Comparison of ENCODE assay signal across 8 mouse cellular contexts in genomic region chr2:105333976-105334713, GRCm38 (mm10).
DNase-seq lines count a peak whose midpoint lies in the region; ATAC-seq lines count a peak whose summit lies in the region.

No protein-coding gene starts in this region.

- H3K9me3 ChIP-seq in midbrain, embryonic 14.5 days (ENCODE audit: control insufficient read depth, low read length) = no peaks in the 10 kb centered on the region

- no peak overlapping the region for H3K4me3 ChIP-seq in midbrain, embryonic 14.5 days (replicated peaks; ENCODE audit: low read depth, low read length)

- H3K9ac ChIP-seq in midbrain, embryonic 14.5 days (replicated peaks; ENCODE audit: low read length) = no peak overlapping the region

- intact Hi-C loops in left cerebral cortex, postnatal 4 days (cut with DNase I) = loop anchor here (10.0 kb wide), 2 partner anchors 351 to 861 kb away; no protein-coding TSS in a partner anchor

- peak; percentile 83 for ATAC-seq in midbrain, embryonic 14.5 days (ENCODE audit: low FRiP score, low TSS enrichment)

- WGBS in midbrain, embryonic 14.5 days = 23% methylated on average over 10 of the region's 10 CpGs

- 0 out of 2 replicates have a peak, but pooled peaks cover 3% of the 10 kb centered on the region for H3K27me3 ChIP-seq in midbrain, embryonic 14.5 days (ENCODE audit: control insufficient read depth, insufficient read depth, low read length)

- peak overlapping the region; percentile 30 for H3K4me2 ChIP-seq in midbrain, embryonic 14.5 days (ENCODE audit: low read length)

- peak overlapping the region; percentile 66 for H3K27ac ChIP-seq in midbrain, embryonic 14.5 days (replicated peaks; ENCODE audit: low read depth, low read length)

- H3K36me3 ChIP-seq in midbrain, embryonic 14.5 days (ENCODE audit: control insufficient read depth, insufficient read depth, low read length) = no peaks in the 10 kb centered on the region

- peaks cover 11% of the 10 kb centered on the region; the same call in 1 of the 2 replicates for H3K4me1 ChIP-seq in midbrain, embryonic 14.5 days (ENCODE audit: control insufficient read depth, insufficient read depth, low read length)

- DNase-seq in urinary bladder, postnatal 14 days (ENCODE audit: low spot score) = peak; percentile 36
- no peak for DNase-seq in urinary bladder, adult 2 months (ENCODE audit: low spot score)
- peak; percentile 47 for DNase-seq in c-Kit-positive CD71-positive TER-119-positive erythroid progenitor cells, embryonic 14.5 days (ENCODE audit: low spot score)
- peak; percentile 79 for DNase-seq in forelimb bud, embryonic 11.5 days (ENCODE audit: low read depth, low spot score)
- peak; percentile 33 for DNase-seq in kidney, adult 18-20 months
- peak; percentile 58 for DNase-seq in left cerebral cortex, postnatal 4 days
- DNase-seq in midbrain, embryonic 14.5 days = peak; percentile 92
- peak; percentile 23 for DNase-seq in telencephalon, adult 2 months (ENCODE audit: low read depth, low spot score)
